Mouse (Mus musculus): ENCODE measurements around the gene Tub. TPM values are rescaled to one million over a fixed set of nuclear protein-coding genes. Genes with fewer than 3 reads are reported as not detected.

The Tub gene
- total RNA-seq, 1 experiment = 3.3 TPM

DNA sequence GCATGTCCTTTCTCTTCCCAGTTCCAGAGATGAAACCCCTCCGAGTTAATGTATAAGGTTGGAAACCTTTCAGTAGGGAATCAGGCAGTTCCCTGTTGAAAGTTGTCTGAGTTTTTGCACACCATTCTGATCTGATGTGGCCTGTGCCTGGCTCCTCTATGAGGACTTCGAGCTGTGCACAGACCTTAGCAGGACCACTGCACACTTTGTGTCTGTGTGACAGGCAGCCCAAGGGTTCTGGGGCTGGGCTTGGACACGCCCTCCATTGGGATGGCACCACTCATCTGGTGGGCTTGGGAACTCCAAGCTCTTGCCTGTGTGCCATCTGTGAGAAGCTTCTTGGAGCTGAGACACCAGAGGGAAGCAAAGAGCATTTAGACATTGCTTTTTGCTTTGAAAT is 81.2 kb downstream of the Tub start:
- Histone ChIP-seq H3K9ac (ENCODE audit: insufficient read depth, low read depth, low read length, poor library complexity, severe bottlenecking) (no peak overlapping the region), H3K9me3 (ENCODE audit: control insufficient read depth, insufficient read depth, low read depth, low read length) (no peaks in the 10 kb centered on the region), H3K27ac (ENCODE audit: insufficient read depth, low read depth, low read length, poor library complexity, severe bottlenecking) (no peak overlapping the region), H3K4me1 (ENCODE audit: control insufficient read depth in 2 of 2, insufficient read depth in 2 of 2, low read length in 2 of 2, poor library complexity in 1 of 2) (no peaks in the 10 kb centered on the region), H3K36me3 (ENCODE audit: control insufficient read depth, insufficient read depth, low read length, poor library complexity, severe bottlenecking) (peaks cover 5% of the 10 kb centered on the region; the same call in 1 of the 2 replicates), H3K4me3 (ENCODE audit: insufficient read depth in 1 of 2, low read depth in 1 of 2, low read length in 2 of 2, poor library complexity in 1 of 2, severe bottlenecking in 1 of 2) (no peak overlapping the region)
- TF ChIP-seq MAFK (IDR thresholded peaks at IDR 0.05; ENCODE audit: insufficient read depth, low read depth, low read length) = no peak
- TF ChIP-seq ZNF384 (IDR thresholded peaks at IDR 0.05; ENCODE audit: low read depth, low read length) = no peak
- no peak for TF ChIP-seq CHD2 (IDR thresholded peaks at IDR 0.05; ENCODE audit: low read depth, low read length)
- TF ChIP-seq ZC3H11A (IDR thresholded peaks at IDR 0.05; ENCODE audit: borderline replicate concordance, low read depth, low read length) = no peak
- TF ChIP-seq HCFC1 (IDR thresholded peaks at IDR 0.05; ENCODE audit: borderline replicate concordance, insufficient read depth, low read length) = no peak
- in situ Hi-C loops (cut with MboI; ENCODE audit: low sequenced_read_pairs in 2 of 2, unreplicated experiment in 2 of 2) = no loop called here
- DNase-seq (ENCODE audit: low read depth, low spot score) = no peak

DNA sequence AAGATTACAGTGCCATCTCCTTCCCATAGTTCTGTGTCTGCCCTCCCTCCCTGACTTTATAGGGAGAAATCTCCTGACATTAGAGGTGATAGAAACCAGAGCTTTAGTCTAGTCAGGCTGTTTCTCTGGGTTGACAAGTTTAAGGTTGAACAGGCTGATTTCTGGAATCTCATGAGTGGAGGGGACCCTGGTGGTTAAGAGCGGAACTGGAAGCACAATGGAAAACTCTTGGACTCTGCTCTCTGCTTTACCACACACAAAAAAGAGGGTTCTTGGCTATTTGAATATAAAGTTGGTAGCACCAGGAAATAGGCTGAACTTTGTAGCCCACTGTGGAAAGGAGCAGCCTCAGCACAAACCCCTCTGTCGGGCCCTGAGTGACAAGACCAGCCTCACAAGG is 81.9 kb downstream of the Tub start:
- H3K4me1 ChIP-seq (ENCODE audit: control insufficient read depth in 2 of 2, insufficient read depth in 2 of 2, low read length in 2 of 2, poor library complexity in 1 of 2) = no peaks in the 10 kb centered on the region
- no peak overlapping the region for H3K9ac ChIP-seq (ENCODE audit: insufficient read depth, low read depth, low read length, poor library complexity, severe bottlenecking)
- in situ Hi-C loops (cut with MboI; ENCODE audit: low sequenced_read_pairs in 2 of 2, unreplicated experiment in 2 of 2) = no loop called here
- H3K27ac ChIP-seq (ENCODE audit: insufficient read depth, low read depth, low read length, poor library complexity, severe bottlenecking) = no peak overlapping the region
- no peak for DNase-seq (ENCODE audit: low read depth, low spot score)
- TF ChIP-seq ZC3H11A (IDR thresholded peaks at IDR 0.05; ENCODE audit: borderline replicate concordance, low read depth, low read length) = no peak
- H3K36me3 ChIP-seq (ENCODE audit: control insufficient read depth, insufficient read depth, low read length, poor library complexity, severe bottlenecking) = no peaks in the 10 kb centered on the region; the same call in 1 of the 2 replicates
- H3K9me3 ChIP-seq (ENCODE audit: control insufficient read depth, insufficient read depth, low read depth, low read length) = no peaks in the 10 kb centered on the region
- H3K4me3 ChIP-seq (ENCODE audit: insufficient read depth in 1 of 2, low read depth in 1 of 2, low read length in 2 of 2, poor library complexity in 1 of 2, severe bottlenecking in 1 of 2) = no peak overlapping the region

DNA sequence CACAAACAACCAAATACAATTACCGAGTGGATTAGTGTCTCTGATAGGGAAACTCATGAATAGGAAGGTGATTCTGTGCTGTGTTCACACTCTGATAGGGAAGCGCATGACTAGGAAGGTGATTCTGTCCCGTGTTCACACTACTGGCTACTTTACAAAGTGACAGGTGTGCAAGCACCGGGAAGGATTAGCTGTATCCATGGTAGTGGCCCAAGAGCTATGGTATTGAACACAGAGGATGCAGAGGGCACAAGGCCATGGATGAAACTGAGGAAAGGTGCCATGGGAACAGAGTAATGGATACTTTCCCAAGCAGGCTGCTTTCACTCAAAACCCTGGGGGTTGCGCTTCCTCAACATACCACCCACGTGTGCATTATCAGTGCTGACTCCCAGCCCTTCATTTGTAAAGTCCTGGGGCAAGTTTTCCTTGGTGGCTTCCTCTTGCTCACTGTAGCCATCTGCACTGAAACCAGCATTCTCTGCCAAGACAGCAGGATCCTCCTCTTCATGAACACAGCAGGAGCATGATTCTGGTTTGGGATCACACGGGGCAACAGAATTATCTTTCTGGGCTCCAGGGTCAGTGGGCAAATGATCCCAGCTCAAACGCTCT is 88.1 kb downstream of the Tub start:
- Histone ChIP-seq H3K9ac (ENCODE audit: insufficient read depth, low read depth, low read length, poor library complexity, severe bottlenecking) (no peak overlapping the region), H3K4me3 (ENCODE audit: insufficient read depth in 1 of 2, low read depth in 1 of 2, low read length in 2 of 2, poor library complexity in 1 of 2, severe bottlenecking in 1 of 2) (no peak overlapping the region), H3K36me3 (ENCODE audit: control insufficient read depth, insufficient read depth, low read length, poor library complexity, severe bottlenecking) (no peaks in the 10 kb centered on the region; the same call in 1 of the 2 replicates), H3K4me1 (ENCODE audit: control insufficient read depth in 2 of 2, insufficient read depth in 2 of 2, low read length in 2 of 2, poor library complexity in 1 of 2) (no peaks in the 10 kb centered on the region), H3K9me3 (ENCODE audit: control insufficient read depth, insufficient read depth, low read depth, low read length) (no peaks in the 10 kb centered on the region), H3K27ac (ENCODE audit: insufficient read depth, low read depth, low read length, poor library complexity, severe bottlenecking) (no peak overlapping the region)
- DNase-seq (ENCODE audit: low read depth, low spot score) = no peak
- in situ Hi-C loops (cut with MboI; ENCODE audit: low sequenced_read_pairs in 2 of 2, unreplicated experiment in 2 of 2) = no loop called here
- TF ChIP-seq CHD2 (IDR thresholded peaks at IDR 0.05; ENCODE audit: low read depth, low read length) (no peak), HCFC1 (IDR thresholded peaks at IDR 0.05; ENCODE audit: borderline replicate concordance, insufficient read depth, low read length) (no peak), ZNF384 (IDR thresholded peaks at IDR 0.05; ENCODE audit: low read depth, low read length) (no peak), MAFK (IDR thresholded peaks at IDR 0.05; ENCODE audit: insufficient read depth, low read depth, low read length) (no peak), ZC3H11A (IDR thresholded peaks at IDR 0.05; ENCODE audit: borderline replicate concordance, low read depth, low read length) (no peak)

DNA sequence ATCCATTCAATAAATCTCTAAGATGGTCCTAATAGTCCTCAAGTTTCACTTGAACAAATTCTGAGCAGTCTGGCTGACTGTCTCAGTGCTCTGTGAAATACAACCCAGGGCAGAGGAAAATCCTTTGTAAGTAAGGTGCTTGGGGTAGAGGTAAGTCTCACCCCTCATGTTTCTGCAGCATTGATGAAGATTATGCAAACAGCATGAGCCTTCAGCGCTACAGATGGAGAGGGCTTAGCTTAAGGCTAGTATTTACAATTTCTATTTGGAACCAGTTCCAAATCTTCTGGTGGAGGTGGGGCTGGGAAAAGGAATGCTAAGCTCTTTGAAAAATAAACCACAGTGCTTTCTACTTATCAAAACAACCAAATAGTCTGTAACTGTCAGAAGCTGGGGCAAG is 88.8 kb downstream of the Tub start:
- Histone ChIP-seq H3K36me3 (ENCODE audit: control insufficient read depth, insufficient read depth, low read length, poor library complexity, severe bottlenecking) (no peaks in the 10 kb centered on the region; the same call in 1 of the 2 replicates), H3K4me1 (ENCODE audit: control insufficient read depth in 2 of 2, insufficient read depth in 2 of 2, low read length in 2 of 2, poor library complexity in 1 of 2) (no peaks in the 10 kb centered on the region), H3K9ac (ENCODE audit: insufficient read depth, low read depth, low read length, poor library complexity, severe bottlenecking) (no peak overlapping the region), H3K4me3 (ENCODE audit: insufficient read depth in 1 of 2, low read depth in 1 of 2, low read length in 2 of 2, poor library complexity in 1 of 2, severe bottlenecking in 1 of 2) (no peak overlapping the region), H3K27ac (ENCODE audit: insufficient read depth, low read depth, low read length, poor library complexity, severe bottlenecking) (no peak overlapping the region), H3K9me3 (ENCODE audit: control insufficient read depth, insufficient read depth, low read depth, low read length) (no peaks in the 10 kb centered on the region)
- no peak for DNase-seq (ENCODE audit: low read depth, low spot score)
- in situ Hi-C loops (cut with MboI; ENCODE audit: low sequenced_read_pairs in 2 of 2, unreplicated experiment in 2 of 2) = no loop called here
- TF ChIP-seq ZC3H11A (IDR thresholded peaks at IDR 0.05; ENCODE audit: borderline replicate concordance, low read depth, low read length) = no peak
- TF ChIP-seq HCFC1 (IDR thresholded peaks at IDR 0.05; ENCODE audit: borderline replicate concordance, insufficient read depth, low read length) = no peak
- no peak for TF ChIP-seq MAFK (IDR thresholded peaks at IDR 0.05; ENCODE audit: insufficient read depth, low read depth, low read length)
- TF ChIP-seq ZNF384 (IDR thresholded peaks at IDR 0.05; ENCODE audit: low read depth, low read length) = no peak
- TF ChIP-seq CHD2 (IDR thresholded peaks at IDR 0.05; ENCODE audit: low read depth, low read length) = no peak

DNA sequence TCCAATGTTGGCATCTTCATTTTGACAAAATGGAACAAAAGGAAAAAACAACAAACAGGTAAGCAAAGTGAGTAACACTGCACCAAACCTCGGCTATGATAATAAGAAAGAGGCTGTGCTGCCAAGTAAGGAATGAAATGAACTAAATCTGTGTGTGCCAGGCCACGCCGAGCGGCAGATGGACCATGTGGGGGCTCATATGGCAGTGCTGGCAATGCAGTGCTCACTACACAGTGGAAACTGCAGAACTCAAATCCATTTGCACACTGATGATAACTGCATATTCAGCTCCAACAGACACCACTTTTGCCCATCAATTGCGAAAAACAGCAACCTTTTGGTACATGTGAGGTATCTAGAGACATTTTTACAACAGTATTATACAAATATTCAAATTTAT is 89.3 kb downstream of the Tub start:
- DNase-seq (ENCODE audit: low read depth, low spot score) = no peak
- no peak overlapping the region for H3K4me3 ChIP-seq (ENCODE audit: insufficient read depth in 1 of 2, low read depth in 1 of 2, low read length in 2 of 2, poor library complexity in 1 of 2, severe bottlenecking in 1 of 2)
- in situ Hi-C loops (cut with MboI; ENCODE audit: low sequenced_read_pairs in 2 of 2, unreplicated experiment in 2 of 2) = no loop called here
- no peak overlapping the region for H3K9ac ChIP-seq (ENCODE audit: insufficient read depth, low read depth, low read length, poor library complexity, severe bottlenecking)
- H3K36me3 ChIP-seq (ENCODE audit: control insufficient read depth, insufficient read depth, low read length, poor library complexity, severe bottlenecking) = no peaks in the 10 kb centered on the region; the same call in 1 of the 2 replicates
- H3K27ac ChIP-seq (ENCODE audit: insufficient read depth, low read depth, low read length, poor library complexity, severe bottlenecking) = no peak overlapping the region
- H3K4me1 ChIP-seq (ENCODE audit: control insufficient read depth in 2 of 2, insufficient read depth in 2 of 2, low read length in 2 of 2, poor library complexity in 1 of 2) = no peaks in the 10 kb centered on the region
- no peaks in the 10 kb centered on the region for H3K9me3 ChIP-seq (ENCODE audit: control insufficient read depth, insufficient read depth, low read depth, low read length)
- no peak for TF ChIP-seq ZC3H11A (IDR thresholded peaks at IDR 0.05; ENCODE audit: borderline replicate concordance, low read depth, low read length)
- TF ChIP-seq CHD2 (IDR thresholded peaks at IDR 0.05; ENCODE audit: low read depth, low read length) = no peak
- no peak for TF ChIP-seq MAFK (IDR thresholded peaks at IDR 0.05; ENCODE audit: insufficient read depth, low read depth, low read length)
- no peak for TF ChIP-seq ZNF384 (IDR thresholded peaks at IDR 0.05; ENCODE audit: low read depth, low read length)
- no peak for TF ChIP-seq HCFC1 (IDR thresholded peaks at IDR 0.05; ENCODE audit: borderline replicate concordance, insufficient read depth, low read length)

Measured in ES-E14 (cell line).